Mouse (Mus musculus) CH12.LX (cell line): ENCODE measurements at regions not wholly inside any gene's neighbourhood (a gene's known extent, or its start where the extent isn't known, plus 50 kb on each side); places are given as distances from the start of the nearest gene placed in this dataset.

Experiments
- DNase-seq: peaks from one replicate; pipeline ENCODE4 v3.0.0-alpha.2; 2013; ENCODE audit errors: extremely low read depth
- H3K27ac ChIP-seq: 2 replicates; pipeline ENCODE4 v1.5.1; 2012; ENCODE audit warnings: low read depth, mild to moderate bottlenecking, control low read depth, moderate library complexity; ENCODE audit not compliant: insufficient read depth
- H3K27me3 ChIP-seq: replicated peaks from 2 replicates; pipeline ENCODE3; 2012; ENCODE audit warnings: inconsistent platforms
- H3K36me3 ChIP-seq, 2 experiments: replicated peaks in 1 of 2; 2 replicates each; pipeline versions ENCODE3 to v1.6.1; 2012; ENCODE audit warnings: inconsistent platforms in 1 of 2, low read length in 1 of 2, mild to moderate bottlenecking in 1 of 2, mixed read lengths in 1 of 2, moderate library complexity in 1 of 2; ENCODE audit not compliant: control insufficient read depth in 1 of 2, insufficient read depth in 1 of 2
- H3K4me1 ChIP-seq, 2 experiments: 2 replicates each; pipeline ENCODE4 v1.6.1; 2012; ENCODE audit warnings: inconsistent platforms in 1 of 2, moderate library complexity in 1 of 2; ENCODE audit not compliant: insufficient read depth in 2 of 2, control insufficient read depth in 1 of 2
- H3K4me2 ChIP-seq: 2 replicates; pipeline ENCODE4 v1.6.1; 2012; ENCODE audit warnings: low read depth, mild to moderate bottlenecking, control low read depth; ENCODE audit not compliant: poor library complexity, insufficient read depth, severe bottlenecking
- H3K4me3 ChIP-seq, 3 experiments: fragments of 150-350 bp in 1 of 3; sonication (generic) in 1 of 3; replicated peaks in 1 of 3; 2 replicates each; pipeline versions ENCODE3 to v1.5.1; 2011 to 2012; ENCODE audit warnings: low read depth in 2 of 3, low read length in 2 of 3, mild to moderate bottlenecking in 2 of 3, moderate library complexity in 2 of 3, control low read depth in 1 of 3, improper control_type of control experiment in 1 of 3, inconsistent platforms in 1 of 3, mixed read lengths in 1 of 3; ENCODE audit not compliant: poor library complexity in 1 of 3
- H3K79me2 ChIP-seq: replicated peaks from 2 replicates; pipeline ENCODE4 v1.6.1; 2012; ENCODE audit warnings: mild to moderate bottlenecking, moderate library complexity; ENCODE audit not compliant: control insufficient read depth, poor library complexity, insufficient read depth, severe bottlenecking; ENCODE audit errors: extremely low read depth
- H3K9ac ChIP-seq: 2 replicates; pipeline ENCODE4 v1.6.1; 2012; ENCODE audit warnings: low read depth, mild to moderate bottlenecking, control low read depth, moderate library complexity; ENCODE audit not compliant: insufficient read depth
- H3K9me3 ChIP-seq: replicated peaks from 2 replicates; pipeline ENCODE3; 2012; ENCODE audit warnings: low read length, inconsistent platforms, mixed read lengths
- BHLHE40 ChIP-seq: IDR thresholded peaks from 2 replicates; pipeline ENCODE4 v1.6.1; 2011; ENCODE audit warnings: mild to moderate bottlenecking, low read depth, low read length, improper control_type of control experiment
- CHD1 ChIP-seq: IDR thresholded peaks from 2 replicates; pipeline ENCODE4 v1.6.1; 2012; ENCODE audit warnings: low read depth, low read length, improper control_type of control experiment, inconsistent platforms
- CHD2 ChIP-seq: IDR thresholded peaks from 2 replicates; pipeline ENCODE4 v1.6.1; 2011; ENCODE audit warnings: low read length, improper control_type of control experiment
- ELF1 ChIP-seq: IDR thresholded peaks from 2 replicates; pipeline ENCODE4 v1.6.1; 2014; ENCODE audit warnings: low read depth, mild to moderate bottlenecking, inconsistent platforms, low read length, improper control_type of control experiment
- GABPA ChIP-seq: IDR thresholded peaks from 2 replicates; pipeline ENCODE4 v1.6.1; 2012; ENCODE audit warnings: low read depth, low read length, improper control_type of control experiment, inconsistent platforms; ENCODE audit not compliant: insufficient replicate concordance
- IRF4 ChIP-seq: IDR thresholded peaks from 2 replicates; pipeline ENCODE4 v1.6.1; 2014; ENCODE audit warnings: low read depth, mild to moderate bottlenecking, inconsistent platforms, low read length, improper control_type of control experiment
- KAT2A ChIP-seq: IDR thresholded peaks from 2 replicates; pipeline ENCODE4 v1.6.1; 2012; ENCODE audit warnings: low read length, improper control_type of control experiment, inconsistent platforms; ENCODE audit not compliant: insufficient replicate concordance
- MAFK ChIP-seq: IDR thresholded peaks from 2 replicates; pipeline ENCODE4 v1.6.1; 2011; ENCODE audit warnings: low read length, improper control_type of control experiment; ENCODE audit not compliant: insufficient replicate concordance
- MAZ ChIP-seq: IDR thresholded peaks from 2 replicates; pipeline ENCODE4 v1.6.1; 2012; ENCODE audit warnings: low read depth, mild to moderate bottlenecking, inconsistent platforms, low read length, improper control_type of control experiment, moderate library complexity
- MEF2A ChIP-seq: IDR thresholded peaks from 2 replicates; pipeline ENCODE4 v1.6.1; 2014; ENCODE audit warnings: low read depth, mild to moderate bottlenecking, inconsistent platforms, low read length, improper control_type of control experiment, borderline replicate concordance
- MXI1 ChIP-seq: IDR thresholded peaks from 2 replicates; pipeline ENCODE4 v1.6.1; 2011; ENCODE audit warnings: mild to moderate bottlenecking, low read depth, low read length, improper control_type of control experiment
- MYC ChIP-seq: IDR thresholded peaks from 2 replicates; pipeline ENCODE4 v1.6.1; 2011; ENCODE audit warnings: low read depth, mild to moderate bottlenecking, improper control_type of control experiment, low read length
- NRF1 ChIP-seq: IDR thresholded peaks from 2 replicates; pipeline ENCODE4 v1.6.1; 2014; ENCODE audit warnings: low read depth, mild to moderate bottlenecking, inconsistent platforms, low read length, improper control_type of control experiment, moderate library complexity
- PAX5 ChIP-seq: IDR thresholded peaks from 2 replicates; pipeline ENCODE4 v1.6.1; 2012; ENCODE audit warnings: low read length, inconsistent platforms, mixed read lengths
- POLR2AphosphoS2 ChIP-seq: IDR thresholded peaks from 2 replicates; pipeline ENCODE4 v1.6.1; 2011; ENCODE audit warnings: low read depth, low read length, improper control_type of control experiment
- RAD21 ChIP-seq: IDR thresholded peaks from 2 replicates; pipeline ENCODE4 v1.6.1; 2011; ENCODE audit warnings: low read depth, mild to moderate bottlenecking, low read length, improper control_type of control experiment, moderate library complexity
- SIN3A ChIP-seq: IDR thresholded peaks from 2 replicates; pipeline ENCODE4 v1.6.1; 2012; ENCODE audit warnings: low read length, improper control_type of control experiment, inconsistent platforms
- SMC3 ChIP-seq: IDR thresholded peaks from 2 replicates; pipeline ENCODE4 v1.6.1; 2011; ENCODE audit warnings: low read depth, low read length, improper control_type of control experiment
- TBP ChIP-seq: conservative IDR thresholded peaks from 2 replicates; pipeline ENCODE4 v1.6.1; 2011; ENCODE audit warnings: low read depth, low read length, improper control_type of control experiment
- TCF12 ChIP-seq: IDR thresholded peaks from 2 replicates; pipeline ENCODE4 v1.6.1; 2014; ENCODE audit warnings: low read depth, mild to moderate bottlenecking, inconsistent platforms, low read length, improper control_type of control experiment
- UBTF ChIP-seq: IDR thresholded peaks from 2 replicates; pipeline ENCODE4 v1.6.1; 2012; ENCODE audit warnings: low read depth, mild to moderate bottlenecking, inconsistent platforms, low read length, improper control_type of control experiment, moderate library complexity
- USF1 ChIP-seq: IDR thresholded peaks from 2 replicates; pipeline ENCODE4 v1.6.1; 2014; ENCODE audit warnings: low read depth, mild to moderate bottlenecking, inconsistent platforms, low read length, improper control_type of control experiment
- USF2 ChIP-seq: conservative IDR thresholded peaks from 2 replicates; pipeline ENCODE4 v1.6.1; 2011; ENCODE audit warnings: low read depth, low read length, improper control_type of control experiment
- ZC3H11A ChIP-seq: IDR thresholded peaks from 2 replicates; pipeline ENCODE4 v1.6.1; 2012; ENCODE audit warnings: low read depth, mild to moderate bottlenecking, inconsistent platforms, low read length, improper control_type of control experiment
- ZKSCAN1 ChIP-seq: IDR thresholded peaks from 2 replicates; pipeline ENCODE4 v1.6.1; 2012; ENCODE audit warnings: low read depth, inconsistent platforms, low read length, improper control_type of control experiment, borderline replicate concordance
- ZMIZ1 ChIP-seq: IDR thresholded peaks from 2 replicates; pipeline ENCODE4 v1.6.1; 2012; ENCODE audit warnings: low read depth, mild to moderate bottlenecking, inconsistent platforms, low read length, improper control_type of control experiment
- dilution Hi-C: fragments of 300-500 bp; cut with MboI; formaldehyde crosslinking; loops from 2 replicates; pipeline ENCODE4 v1.14.3; 2020; ENCODE audit warnings: low sequenced_read_pairs; ENCODE audit not compliant: extremely low pct_unique_long_range_greater_than_20kb, extremely low pct_ligation_motif_present
- in situ Hi-C: fragments of 300-500 bp; cut with MboI; formaldehyde crosslinking; loops from 3 replicates; pipeline ENCODE4 v1.14.3; 2019; ENCODE audit warnings: low sequenced_read_pairs, low pct_ligation_motif_present, low pct_unique_long_range_greater_than_20kb, mixed read lengths

GRCm38 (mm10) chr12:27468782-27469181, 126.4 kb upstream of the Sox11 start:
- Histone ChIP-seq H3K9ac (no peak overlapping the region), H3K79me2 (no peaks in the 10 kb centered on the region), H3K9me3 (peaks cover 76% of the 10 kb centered on the region), H3K36me3 (no peaks in the 10 kb centered on the region), H3K27ac (no peak overlapping the region; the same call in 1 of the 2 replicates), H3K4me3 (no peak overlapping the region), H3K4me2 (no peak overlapping the region), H3K27me3 (no peaks in the 10 kb centered on the region), H3K4me1 (no peaks in the 10 kb centered on the region)
- dilution Hi-C loops (no loop called here), in situ Hi-C loops (no loop called here)
- DNase-seq: no peak
- TF ChIP-seq PAX5 (no peak), ZKSCAN1 (no peak), CHD2 (no peak), TCF12 (no peak), UBTF (no peak), ELF1 (no peak), BHLHE40 (no peak), ZC3H11A (no peak), USF1 (no peak), IRF4 (no peak), CHD1 (no peak), POLR2AphosphoS2 (no peak), USF2 (no peak), KAT2A (no peak), NRF1 (no peak)

- in situ Hi-C loops (no loop called here), dilution Hi-C loops (no loop called here)
- H3K9me3 ChIP-seq: peaks cover 74% of the 10 kb centered on the region
- H3K79me2 ChIP-seq: no peaks in the 10 kb centered on the region
- H3K36me3 ChIP-seq: no peaks in the 10 kb centered on the region
- no peak overlapping the region for H3K27ac ChIP-seq
- no peak overlapping the region for H3K4me3 ChIP-seq
- no peak for TF ChIP-seq POLR2AphosphoS2
- TF ChIP-seq TBP: no peak
- TF ChIP-seq RAD21: no peak
- TF ChIP-seq MYC: no peak
- TF ChIP-seq SIN3A: no peak
- no peak for TF ChIP-seq ZKSCAN1
- TF ChIP-seq MXI1: no peak
- no peak for TF ChIP-seq ZMIZ1
- TF ChIP-seq IRF4: no peak
- TF ChIP-seq MAFK: no peak
- TF ChIP-seq GABPA: no peak
- TF ChIP-seq SMC3: no peak
- TF ChIP-seq PAX5: no peak
- TF ChIP-seq USF1: no peak
- TF ChIP-seq MEF2A: no peak
- TF ChIP-seq ZC3H11A: no peak
- no peak for TF ChIP-seq MAZ
- TF ChIP-seq NRF1: no peak
- no peak overlapping the region for H3K4me2 ChIP-seq
- no peak overlapping the region for H3K9ac ChIP-seq
- H3K27me3 ChIP-seq: no peaks in the 10 kb centered on the region
- H3K4me1 ChIP-seq: no peaks in the 10 kb centered on the region
- DNase-seq: no peak
Observed at GRCm38 (mm10) chr12:27468141-27468540, 125.8 kb upstream of the Sox11 start.
